Comparison of ENCODE assay signal across 30 mouse cellular contexts in genomic region chr15:77019533-77019932, GRCm38 (mm10). TPM values are rescaled to one million over a fixed set of nuclear protein-coding genes. Genes with fewer than 3 reads are reported as not detected.
A peak's percentile ranks its signal among the peaks of the same experiment; 100 is the strongest.
DNase-seq lines count a peak whose midpoint lies in the region; ATAC-seq lines count a peak whose summit lies in the region.
"Had no signal": no experiment of that assay in that cellular context is flagged by ENCODE, and none has a peak within 500 bp of the region (broad histone marks: within the 10 kb centered on the region; RNA-seq: fewer than 3 reads in every experiment).

No protein-coding gene starts in this region.

- H3K27me3 ChIP-seq in heart, embryonic 13.5 days (replicated peaks): no peaks in the 10 kb centered on the region
- no peaks in the 10 kb centered on the region for H3K27me3 ChIP-seq in hindbrain, embryonic 14.5 days (ENCODE audit: control insufficient read depth, insufficient read depth, low read length)
- H3K27me3 ChIP-seq: embryonic facial prominence, embryonic 13.5 days; liver, embryonic 15.5 days; Patski had no signal

- 36% methylated on average over 7 of the region's 7 CpGs for WGBS in heart, embryonic 13.5 days
- 88% methylated on average over 7 of the region's 7 CpGs for WGBS in hindbrain, embryonic 14.5 days

- no peak overlapping the region for H3K4me3 ChIP-seq in heart, embryonic 13.5 days
- no peak overlapping the region for H3K4me3 ChIP-seq in hindbrain, embryonic 14.5 days (replicated peaks; ENCODE audit: low read length)
- H3K4me3 ChIP-seq: embryonic facial prominence, embryonic 13.5 days; erythroblast, embryonic 14.5 days; forebrain, embryonic 13.5 days; liver, embryonic 15.5 days; lung, embryonic 15.5 days had no signal

- peak overlapping the region; percentile 47 for H3K4me2 ChIP-seq in heart, embryonic 13.5 days
- no peak overlapping the region for H3K4me2 ChIP-seq in hindbrain, embryonic 14.5 days (replicated peaks)
- H3K4me2 ChIP-seq: embryonic facial prominence, embryonic 13.5 days; forebrain, embryonic 13.5 days; liver, embryonic 15.5 days; lung, embryonic 15.5 days had no signal

- peak overlapping the region; percentile 74 for H3K9ac ChIP-seq in heart, embryonic 13.5 days
- no peak overlapping the region for H3K9ac ChIP-seq in hindbrain, embryonic 14.5 days
- H3K9ac ChIP-seq: embryonic facial prominence, embryonic 13.5 days; forebrain, embryonic 13.5 days; liver, embryonic 15.5 days; lung, embryonic 15.5 days had no signal

- peak; percentile 39; the same call in 1 of the 2 replicates for ATAC-seq in heart, embryonic 13.5 days (ENCODE audit: extremely low read depth, insufficient number of reproducible peaks, low FRiP score, low TSS enrichment)
- no peak for ATAC-seq in hindbrain, embryonic 14.5 days (ENCODE audit: low FRiP score)
- no peak for ATAC-seq in erythroid progenitor cell, adult 5-6 weeks (replicated peaks; ENCODE audit: low FRiP score, poor library complexity, severe bottlenecking)
- ATAC-seq: forebrain, embryonic 13.5 days; midbrain, embryonic 16.5 days; Patski had no signal

- peak overlapping the region; percentile 95 for H3K27ac ChIP-seq in heart, embryonic 13.5 days (replicated peaks)
- no peak overlapping the region for H3K27ac ChIP-seq in hindbrain, embryonic 14.5 days
- H3K27ac ChIP-seq: embryonic facial prominence, embryonic 13.5 days; forebrain, embryonic 13.5 days; liver, embryonic 15.5 days; lung, embryonic 15.5 days; stomach, postnatal 0 days had no signal

- H3K4me1 ChIP-seq in heart, embryonic 13.5 days: peaks cover 88% of the 10 kb centered on the region
- H3K4me1 ChIP-seq in hindbrain, embryonic 14.5 days (replicated peaks; ENCODE audit: control insufficient read depth, insufficient read depth, low read length): 0 out of 2 replicates have a peak, but pooled peaks cover 6% of the 10 kb centered on the region
- H3K4me1 ChIP-seq: liver, embryonic 15.5 days had no signal

- intact Hi-C loops in heart, postnatal 25 days (cut with DNase I): no loop called here
- intact Hi-C loops in heart, postnatal 14 days (cut with DNase I): no loop called here

- peaks cover 14% of the 10 kb centered on the region for H3K36me3 ChIP-seq in heart, embryonic 13.5 days
- no peaks in the 10 kb centered on the region for H3K36me3 ChIP-seq in hindbrain, embryonic 14.5 days (replicated peaks; ENCODE audit: control insufficient read depth, insufficient read depth)
- H3K36me3 ChIP-seq: embryonic facial prominence, embryonic 13.5 days; liver, embryonic 15.5 days; lung, embryonic 15.5 days had no signal

- peak; percentile 98 for DNase-seq in heart, adult 11 months
- DNase-seq in heart, postnatal 25 days (ENCODE audit: low spot score): no peak
- peak; percentile 75 to 78 for DNase-seq in heart, adult 9 months (ENCODE audit: low spot score in 2 of 2)
- DNase-seq in heart, postnatal 14 days: peak; percentile 49 to 67
- DNase-seq in hindbrain, embryonic 14.5 days (ENCODE audit: low spot score): no peak
- DNase-seq in spleen, postnatal 4 days (ENCODE audit: low spot score in 2 of 2): no peak
- DNase-seq: adrenal gland, adult 2 months; cerebellum, adult 8-10 months; cerebellum, postnatal 36 days; embryo, embryonic 11 days; gastrocnemius, postnatal 25 days; kidney, adult 8-10 months; kidney, postnatal 10 days; left cerebral cortex, postnatal 4 days; liver; lung, postnatal 4 days; right cerebral cortex, adult 18-20 months; right cerebral cortex, postnatal 4 days had no signal

- H3K9me3 ChIP-seq in heart, embryonic 13.5 days: no peaks in the 10 kb centered on the region
- no peaks in the 10 kb centered on the region for H3K9me3 ChIP-seq in hindbrain, embryonic 14.5 days (ENCODE audit: control insufficient read depth, low read length)
- H3K9me3 ChIP-seq: embryonic facial prominence, embryonic 13.5 days; forebrain, embryonic 13.5 days; liver, embryonic 15.5 days; lung, embryonic 15.5 days had no signal

RNA-seq across cellular contexts. Expression of gene Apol6, which starts 25.0 kb away (rescaled TPM):
- under 1 TPM; 0.67 to 0.86 TPM for total RNA-seq in heart, postnatal 25 days (2021)
- 0.06 and 0.15 TPM in 2 replicates for polyA plus RNA-seq in heart, embryonic 13.5 days (2015; fragmentation: Nextera tagmentation; extraction: Ambion mirVana)
- 1 to 10 TPM in 1 of 2 experiments, under 1 TPM in 1; 0.66 to 2.5 TPM for total RNA-seq in heart, postnatal 14 days (2021)
- polyA plus RNA-seq in hindbrain, embryonic 14.5 days (2014; fragmentation: Nextera tagmentation; extraction: Ambion mirVana): not detected in 2 replicates
- total RNA-seq in erythroid progenitor cell, adult 5-6 weeks (2015; ENCODE audit: low replicate concordance): not detected in 2 replicates
- total RNA-seq in erythroid progenitor cell, adult 5-6 weeks (2017; ENCODE audit: low replicate concordance): not detected in 2 replicates
- total RNA-seq: left cerebral cortex, postnatal 4 days had no signal
- polyA plus RNA-seq: forebrain, embryonic 13.5 days; hindbrain, embryonic 11.5 days; lung, embryonic 15.5 days; midbrain, embryonic 16.5 days had no signal

RNA-seq across cellular contexts. Expression of gene Mb, which starts 30.9 kb away (rescaled TPM):
- total RNA-seq in heart, postnatal 25 days (2021): over 10,000 TPM; 17,245 to 18,320 TPM
- 519 and 566 TPM in 2 replicates for polyA plus RNA-seq in heart, embryonic 13.5 days (2015; fragmentation: Nextera tagmentation; extraction: Ambion mirVana)
- over 10,000 TPM; 12,884 to 13,789 TPM for total RNA-seq in heart, postnatal 14 days (2021)
- polyA plus RNA-seq in hindbrain, embryonic 14.5 days (2014; fragmentation: Nextera tagmentation; extraction: Ambion mirVana): 0.51 and 0.55 TPM in 2 replicates
- not detected in 2 replicates for total RNA-seq in erythroid progenitor cell, adult 5-6 weeks (2015; ENCODE audit: low replicate concordance)
- not detected in 2 replicates for total RNA-seq in erythroid progenitor cell, adult 5-6 weeks (2017; ENCODE audit: low replicate concordance)
- total RNA-seq: ES-E14; left cerebral cortex, postnatal 4 days had no signal
- polyA plus RNA-seq: adrenal gland, adult 2 months; erythroblast, embryonic 14.5 days; forebrain, embryonic 13.5 days; Patski had no signal

Comparison
In these comparisons a context has a peak if more than half of its experiments do, and no peak if none do; other contexts are left out.
1. DNase-seq: peak in heart, adult 11 months (single experiment), heart, adult 9 months (2 of 2) and heart, postnatal 14 days (2 of 2); none in heart, postnatal 25 days (single experiment), hindbrain, embryonic 14.5 days (single experiment) and spleen, postnatal 4 days (0 of 2).
2. RNA of gene Mb, which starts 30.9 kb away (total RNA-seq): 17,245 to 18,320 TPM in heart, postnatal 25 days and 12,884 to 13,789 TPM in heart, postnatal 14 days; not detected in erythroid progenitor cell, adult 5-6 weeks; every median in the first group is over 1,000 times any median in the second.